Mouse (Mus musculus) monocyte, adult 59 days (primary cell): Measurements from ENCODE around the gene Qtrt1. TPM values are rescaled to one million over a fixed set of nuclear protein-coding genes. Genes with fewer than 3 reads are reported as not detected.

Source experiments
- total RNA-seq, 2 experiments: library from RNA; stranded (reverse); gene quantifications; one replicate each; pipeline ENCODE4 v1.2.4; 2023

Gene Qtrt1
- 10 to 100 TPM; 22.4 to 29.4 TPM for total RNA-seq

GRCm38 (mm10) chr9:21411669-21412550, at the start of gene Qtrt1:
Gene Qtrt1 (plus strand): TSS chr9:21411837.

GRCm38 (mm10) chr9:21367357-21368111, 44.1 kb upstream of the Qtrt1 start, which contains the start of gene Ilf3:
Gene Ilf3 (plus strand): TSS chr9:21367871.

GRCm38 (mm10) chr9:21424631-21425555, 13.3 kb downstream of the Qtrt1 start, which contains the start of gene Dnm2:
Gene Dnm2 (plus strand): TSS chr9:21424908.

Other genes starting within 250 kb of the Qtrt1 start
- gene Pde4a, start 246.1 kb upstream of the Qtrt1 start, total RNA-seq: 1 to 10 TPM; 9.0 to 9.6 TPM
- gene Keap1, start 172.5 kb upstream of the Qtrt1 start, total RNA-seq: 10 to 100 TPM; 28.1 TPM
- 10 to 100 TPM; 61.9 to 82.6 TPM for gene S1pr5, start 163.4 kb upstream of the Qtrt1 start, total RNA-seq
- 10 to 100 TPM; 52.4 to 53.1 TPM for gene Atg4d, start 146.5 kb upstream of the Qtrt1 start, total RNA-seq
- gene Kri1, start 123.9 kb upstream of the Qtrt1 start, total RNA-seq: 10 to 100 TPM; 94.5 to 96.4 TPM
- gene Cdkn2d, start 120.4 kb upstream of the Qtrt1 start, total RNA-seq: 10 to 100 TPM; 43.1 to 53.2 TPM
- 1 to 10 TPM in 1 of 2 experiments, under 1 TPM in 1; 0.76 to 1.2 TPM for gene Ap1m2, start 99.5 kb upstream of the Qtrt1 start, total RNA-seq
- 100 to 1,000 TPM; 393 to 396 TPM for gene Slc44a2, start 91.1 kb upstream of the Qtrt1 start, total RNA-seq
- gene Ilf3, start 44.0 kb upstream of the Qtrt1 start, total RNA-seq: 10 to 100 TPM; 39.5 to 42.4 TPM
- 100 to 1,000 TPM; 233 to 257 TPM for gene Dnm2, start 13.1 kb downstream of the Qtrt1 start, total RNA-seq
- 1 to 10 TPM; 6.6 TPM for gene Tmed1, start 98.4 kb downstream of the Qtrt1 start, total RNA-seq
- gene AB124611, start 114.3 kb downstream of the Qtrt1 start, total RNA-seq: 100 to 1,000 TPM; 254 to 282 TPM
- 10 to 100 TPM; 60.6 to 61.5 TPM for gene Carm1, start 135.1 kb downstream of the Qtrt1 start, total RNA-seq
- 10 to 100 TPM; 19.9 to 21.8 TPM for gene Timm29, start 180.9 kb downstream of the Qtrt1 start, total RNA-seq
- gene Yipf2, start 181.0 kb downstream of the Qtrt1 start, total RNA-seq: 10 to 100 TPM; 11.0 to 11.7 TPM
- 10 to 100 TPM; 76.9 to 81.7 TPM for gene Smarca4, start 204.3 kb downstream of the Qtrt1 start, total RNA-seq